Mouse (Mus musculus) frontal cortex, postnatal 10 days (tissue): ENCODE measurements around the gene 4930451I11Rik.
A peak's percentile ranks its signal among the peaks of the same experiment; 100 is the strongest.

Experiments used
- DNase-seq, 2 experiments: peaks; one replicate each; pipeline ENCODE4 v3.0.0; 2022; ENCODE audit warnings: low spot score in 2 of 2, mixed read lengths in 1 of 2

Gene 4930451I11Rik

GRCm38 (mm10) chr7:126833294-126833693, 1.9 kb upstream of the 4930451I11Rik start:
- DNase-seq: no peak

- DNase-seq: peak in 1 of 2 experiments; percentile 76
Measured at GRCm38 (mm10) chr7:126832036-126832598, 678 bp upstream of the 4930451I11Rik start.

DNA sequence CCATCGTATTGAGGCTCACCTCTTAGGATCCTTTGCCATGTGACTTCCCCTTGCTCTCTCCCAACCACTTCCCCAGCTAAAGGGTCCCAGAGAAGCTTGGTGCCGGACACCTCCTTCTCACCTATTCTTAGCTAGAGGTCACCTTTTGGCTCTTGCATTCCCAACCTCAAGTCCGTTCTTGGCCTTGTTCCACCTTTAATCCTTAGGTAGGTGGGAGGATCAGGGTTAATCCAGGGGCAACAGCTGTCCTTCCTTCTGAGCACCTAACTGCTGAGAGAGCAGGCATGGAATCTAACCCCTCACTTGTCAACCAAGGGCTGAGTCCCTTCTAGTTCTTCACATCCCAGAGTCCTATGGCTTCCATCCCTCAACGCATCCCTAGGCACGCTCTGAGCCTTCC, 5.5 kb downstream of the 4930451I11Rik start:
- no peak for DNase-seq

DNA sequence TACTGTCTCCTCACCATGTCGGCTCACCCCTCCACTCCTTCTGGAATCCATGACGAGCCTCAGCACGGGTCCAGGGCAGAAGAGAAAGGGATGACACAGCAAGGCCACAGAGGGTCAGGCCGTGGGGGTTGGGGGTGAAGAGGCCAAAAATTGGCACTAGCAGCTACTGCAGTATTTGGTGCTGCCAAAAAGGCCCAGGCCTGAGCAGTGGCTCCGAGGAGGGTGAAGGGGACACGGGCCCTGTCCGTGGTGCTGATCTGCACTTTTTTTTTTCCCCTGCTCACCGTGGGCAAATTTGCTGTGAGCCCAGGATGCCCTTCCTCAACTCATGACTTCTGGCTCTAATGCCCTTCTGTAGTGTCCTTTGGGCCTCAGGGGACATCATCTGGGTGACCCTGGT, 6.0 kb downstream of the 4930451I11Rik start:
- no peak for DNase-seq

GRCm38 (mm10) chr7:126823940-126824339, 7.5 kb downstream of the 4930451I11Rik start:
- DNase-seq: no peak

- DNase-seq: peak in 1 of 2 experiments; percentile 34
Measured at GRCm38 (mm10) chr7:126823202-126823711, 8.2 kb downstream of the 4930451I11Rik start.

DNA sequence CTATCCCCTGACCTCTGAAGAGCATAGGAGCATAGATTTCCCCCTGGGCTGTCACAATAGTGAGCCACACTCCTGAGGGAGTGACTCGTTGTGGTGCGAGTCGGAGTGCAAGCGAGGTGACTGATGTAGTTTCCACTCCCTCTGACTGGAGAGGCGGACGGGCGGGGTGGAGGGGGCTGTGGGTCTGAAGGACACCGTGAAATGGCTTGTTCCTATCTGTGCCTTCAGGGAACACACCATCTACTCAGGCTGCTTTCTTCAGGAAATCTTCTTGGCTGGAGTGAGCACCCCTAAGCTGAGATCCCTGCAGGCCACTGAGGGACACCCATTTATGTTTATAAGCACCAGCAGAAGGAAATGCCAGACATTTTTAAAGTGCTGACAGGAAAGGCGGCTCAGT, 8.7 kb downstream of the 4930451I11Rik start:
- DNase-seq: no peak

DNA sequence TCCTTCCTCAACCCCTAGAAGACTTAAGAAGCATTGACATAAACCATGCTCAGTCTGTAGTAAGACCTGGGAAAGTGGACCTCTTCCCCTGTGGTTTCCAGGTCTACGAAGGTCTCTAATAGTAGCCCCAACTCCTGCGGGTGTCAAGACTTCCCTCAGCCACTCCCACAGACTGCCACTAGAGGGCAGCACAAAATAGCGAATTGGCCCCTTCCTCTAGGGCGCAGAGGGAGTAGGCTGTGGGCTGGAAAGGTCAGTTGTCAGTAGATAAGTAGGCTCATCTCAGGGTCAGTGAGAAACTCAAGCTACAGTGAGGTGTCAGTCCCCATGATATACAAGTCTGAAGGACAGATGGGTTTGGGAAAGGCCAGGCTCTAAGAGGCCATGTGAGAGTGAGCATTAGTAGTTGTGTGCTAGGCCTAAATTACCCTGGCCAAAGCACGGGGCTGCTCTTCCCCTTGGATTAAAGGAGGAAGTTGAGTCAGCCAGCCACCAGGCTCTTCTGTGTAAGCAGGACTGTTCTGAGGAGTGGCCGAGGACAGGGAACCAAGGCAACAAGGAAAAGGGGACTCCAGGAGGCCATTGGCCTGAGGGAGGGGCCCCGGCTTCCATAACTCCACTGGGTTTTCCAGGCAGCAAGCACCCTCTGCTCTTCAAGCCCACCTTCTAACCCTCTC, 9.5 kb downstream of the 4930451I11Rik start:
- DNase-seq: peak in 1 of 2 experiments; percentile 72

GRCm38 (mm10) chr7:126818818-126819217, 12.6 kb downstream of the 4930451I11Rik start:
- no peak for DNase-seq

GRCm38 (mm10) chr7:126817595-126817994, 13.8 kb downstream of the 4930451I11Rik start:
- DNase-seq: no peak

DNA sequence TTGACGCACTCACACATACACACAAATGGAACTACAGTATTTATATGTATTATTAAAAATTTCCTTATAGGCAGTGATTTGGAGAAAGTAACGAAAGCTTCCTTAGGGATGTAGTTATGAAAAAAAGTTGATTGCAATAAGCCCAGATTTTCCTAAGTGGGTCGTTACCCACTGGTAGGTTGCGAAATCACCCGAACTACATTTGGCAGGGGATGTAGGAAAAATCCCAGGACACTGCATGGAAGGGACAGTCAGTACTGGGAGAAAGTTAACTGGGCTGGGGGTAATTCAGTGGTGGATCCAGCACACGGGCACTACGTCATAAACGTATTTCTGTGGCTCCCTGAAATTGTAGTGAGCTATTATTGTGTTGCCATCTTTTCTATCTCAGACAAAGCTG, 14.9 kb downstream of the 4930451I11Rik start:
- DNase-seq: no peak

DNA sequence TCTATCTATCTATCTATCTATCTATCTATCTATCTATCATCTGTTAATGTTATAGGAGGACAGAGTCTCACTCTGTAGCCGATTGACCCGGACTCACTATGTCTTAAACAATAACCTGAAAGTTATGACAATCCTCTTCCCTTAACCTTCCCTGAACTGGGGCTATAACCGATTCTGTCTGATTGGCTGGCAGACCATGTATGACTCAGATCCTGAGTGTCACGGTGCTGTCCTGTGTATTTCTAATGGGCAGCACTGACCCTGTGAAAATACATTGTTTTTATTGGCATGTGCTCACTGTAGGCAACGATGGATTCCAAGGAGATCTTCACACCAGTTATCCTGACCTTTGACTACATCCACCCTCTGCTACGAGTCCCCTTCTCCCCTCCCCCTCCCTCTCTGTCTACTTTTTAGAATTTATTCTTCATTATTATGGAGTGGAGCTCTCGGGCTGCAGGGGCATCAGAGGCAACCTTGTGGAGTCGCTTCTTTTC, 15.7 kb downstream of the 4930451I11Rik start:
- DNase-seq: no peak

- no peak for DNase-seq
Measured at GRCm38 (mm10) chr7:126809723-126810369, 21.6 kb downstream of the 4930451I11Rik start.

GRCm38 (mm10) chr7:126808703-126809455, 22.6 kb downstream of the 4930451I11Rik start:
- peak; percentile 72 to 86 for DNase-seq

- DNase-seq: no peak
Measured at GRCm38 (mm10) chr7:126807405-126807804, 24.0 kb downstream of the 4930451I11Rik start.

- no peak for DNase-seq
Measured at GRCm38 (mm10) chr7:126806956-126807355, 24.5 kb downstream of the 4930451I11Rik start.

DNA sequence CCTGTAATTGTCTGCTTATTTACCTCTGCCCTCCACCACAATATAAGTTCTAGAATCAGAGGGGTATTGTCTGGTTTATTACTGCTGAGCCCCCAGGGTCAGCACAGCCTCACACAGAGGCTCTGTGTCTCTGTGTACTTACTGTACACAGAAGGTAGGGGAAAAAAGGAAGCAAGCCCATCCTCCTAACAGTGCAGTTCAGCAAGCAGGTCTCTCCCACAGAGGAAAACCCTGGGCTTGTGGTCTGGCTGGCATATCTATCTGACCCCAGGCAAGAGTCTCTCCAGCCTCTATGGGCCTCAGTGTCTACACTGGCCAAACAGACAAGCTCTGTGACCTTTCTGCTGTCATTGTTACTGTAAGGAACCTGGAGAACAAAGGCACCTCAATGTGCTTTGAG, 27.7 kb downstream of the 4930451I11Rik start:
- DNase-seq: no peak

DNA sequence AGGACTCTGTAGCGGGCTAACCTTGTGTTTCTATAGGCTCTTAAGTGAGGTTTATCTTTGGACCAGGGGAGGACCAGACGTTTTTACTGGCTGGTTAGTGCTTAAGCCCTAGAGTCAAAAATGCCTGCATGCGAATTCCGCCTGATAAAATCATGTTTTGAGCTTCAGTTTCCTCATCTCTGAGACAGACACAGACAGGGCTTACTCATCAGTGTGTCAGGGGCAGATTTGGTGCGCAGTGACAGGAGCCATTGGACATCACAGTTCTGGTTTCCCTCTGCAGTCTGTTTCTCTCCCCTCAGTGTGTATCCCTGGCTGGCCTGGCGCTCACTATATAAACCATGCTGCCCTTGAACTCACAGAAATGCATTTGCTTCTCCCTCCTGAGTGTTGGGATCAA, 28.3 kb downstream of the 4930451I11Rik start:
- no peak for DNase-seq

DNA sequence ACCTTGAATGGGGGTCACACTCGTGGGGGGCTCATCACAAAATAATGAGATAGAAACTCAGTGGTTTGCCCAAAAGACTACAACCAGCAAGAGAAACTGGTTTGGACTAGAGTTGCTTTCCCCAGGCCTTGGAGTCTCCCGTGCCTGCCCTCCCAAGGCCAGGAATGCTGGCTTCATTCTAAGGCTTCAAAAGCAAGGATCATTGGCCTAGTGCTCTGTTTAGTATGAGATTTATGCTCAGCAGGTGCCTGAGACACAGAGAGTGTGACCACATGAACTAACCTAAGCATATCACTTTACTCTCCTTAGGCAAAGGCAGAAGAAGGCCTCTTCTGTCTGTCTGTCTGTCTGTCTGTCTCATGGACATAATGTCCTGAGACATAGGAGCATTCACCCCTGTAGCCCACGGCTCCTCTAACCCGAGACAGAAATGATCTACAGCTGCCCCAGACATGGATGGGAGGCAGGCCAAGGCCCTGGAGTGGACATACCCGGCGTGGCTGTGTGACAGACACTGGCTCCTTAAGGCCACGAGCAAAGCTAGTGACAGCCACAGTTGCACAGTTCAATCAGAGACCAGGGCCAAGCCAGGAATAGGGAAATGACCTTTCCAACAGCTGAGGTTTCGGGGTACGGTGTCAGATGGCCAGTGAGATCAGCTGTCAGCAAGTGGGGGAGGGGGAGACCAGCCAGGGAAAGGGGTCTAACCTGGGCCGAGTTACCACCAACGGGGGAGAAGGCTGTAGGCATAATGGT, 29.1 kb downstream of the 4930451I11Rik start:
- no peak for DNase-seq

DNA sequence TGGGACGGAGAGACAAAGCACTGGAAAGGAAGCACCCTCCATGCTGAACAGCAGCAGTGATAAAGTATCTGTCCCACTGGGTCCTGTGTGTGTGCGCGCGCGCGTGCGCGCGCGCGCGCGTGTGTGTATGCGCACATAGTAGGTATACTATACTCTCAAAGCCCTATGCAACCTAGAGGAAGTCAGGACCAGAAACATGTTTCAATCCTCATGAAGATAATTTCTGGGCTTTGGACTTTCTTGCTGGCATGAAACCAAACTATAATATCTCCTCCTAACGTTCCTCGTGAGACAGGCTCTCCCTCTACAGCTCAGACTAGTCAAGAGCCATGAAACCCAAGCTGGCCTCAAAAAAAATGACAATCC, 30.4 kb downstream of the 4930451I11Rik start:
- no peak for DNase-seq
